Mouse (Mus musculus) kidney, adult 8-10 months (tissue): Measurements from ENCODE around the gene Hdac10.

ENCODE experiments used
- DNase-seq, 2 experiments: peaks; one replicate each; pipeline ENCODE4 v3.0.0; 2022

The Hdac10 gene

GRCm38 (mm10) chr15:89147895-89148294 lies 19.4 kb upstream of the Hdac10 start:
- DNase-seq, result peak in 1 of 2 experiments; percentile 41

GRCm38 (mm10) chr15:89147456-89147855 lies 19.0 kb upstream of the Hdac10 start:
- no peak for DNase-seq

- DNase-seq, result peak in 1 of 2 experiments; percentile 40
These were observed 18.5 kb upstream of the Hdac10 start for GRCm38 (mm10) chr15:89147024-89147423.

- peak in 1 of 2 experiments; percentile 56 for DNase-seq
These were observed 18.0 kb upstream of the Hdac10 start for GRCm38 (mm10) chr15:89146537-89146936.

GRCm38 (mm10) chr15:89145813-89146350 lies 17.4 kb upstream of the Hdac10 start:
- no peak for DNase-seq

- no peak for DNase-seq
These were observed 16.5 kb upstream of the Hdac10 start for GRCm38 (mm10) chr15:89144965-89145364.

- DNase-seq, result no peak
These were observed 14.6 kb upstream of the Hdac10 start for GRCm38 (mm10) chr15:89143134-89143533.

- no peak for DNase-seq
These were observed 13.4 kb upstream of the Hdac10 start for GRCm38 (mm10) chr15:89141905-89142304.

- no peak for DNase-seq
These were observed 12.9 kb upstream of the Hdac10 start for GRCm38 (mm10) chr15:89141443-89141842.

GRCm38 (mm10) chr15:89140659-89141252 lies 12.3 kb upstream of the Hdac10 start, which contains the start of gene Mapk12:
Mapk12 (minus strand) TSS chr15:89140703.
- DNase-seq, result peak in 1 of 2 experiments; percentile 50

GRCm38 (mm10) chr15:89140048-89140658 lies 11.7 kb upstream of the Hdac10 start:
- peak in 1 of 2 experiments; percentile 45 for DNase-seq

GRCm38 (mm10) chr15:89138531-89138930 lies 10.0 kb upstream of the Hdac10 start:
- DNase-seq, result no peak

GRCm38 (mm10) chr15:89138046-89138405 lies 9.5 kb upstream of the Hdac10 start:
- no peak for DNase-seq

GRCm38 (mm10) chr15:89137378-89138045 lies 9.0 kb upstream of the Hdac10 start:
- no peak for DNase-seq

GRCm38 (mm10) chr15:89136461-89137155 lies 8.1 kb upstream of the Hdac10 start:
- DNase-seq, result no peak

GRCm38 (mm10) chr15:89131316-89131715 lies 2.8 kb upstream of the Hdac10 start:
- no peak for DNase-seq

GRCm38 (mm10) chr15:89130245-89130644 lies 1.7 kb upstream of the Hdac10 start:
- no peak for DNase-seq

- DNase-seq, result no peak
These were observed 1.0 kb downstream of the Hdac10 start for GRCm38 (mm10) chr15:89127364-89127940.

GRCm38 (mm10) chr15:89126622-89127021 lies 1.9 kb downstream of the Hdac10 start:
- peak in 1 of 2 experiments; percentile 68 for DNase-seq

- no peak for DNase-seq
These were observed 3.1 kb downstream of the Hdac10 start for GRCm38 (mm10) chr15:89125351-89125750.

- no peak for DNase-seq
These were observed 4.2 kb downstream of the Hdac10 start for GRCm38 (mm10) chr15:89124312-89124711.

GRCm38 (mm10) chr15:89123595-89123994 lies 4.9 kb downstream of the Hdac10 start:
- DNase-seq, result no peak
